Mouse (Mus musculus): ENCODE results near the gene Zfp143. TPM values are rescaled to one million over a fixed set of nuclear protein-coding genes. Genes with fewer than 3 reads are reported as not detected.

Gene Zfp143
- total and polyA plus RNA-seq, 3 experiments, result 13.9 to 15.7 TPM; not detected in 1

- DNase-seq (ENCODE audit: low read depth, low spot score), result peak; percentile 74
- no peaks in the 10 kb centered on the region for H3K27me3 ChIP-seq (ENCODE audit: control insufficient read depth in 1 of 2, insufficient read depth in 2 of 2, low read length in 2 of 2)
- H3K9ac ChIP-seq (ENCODE audit: control insufficient read depth, low read depth, low read length, poor library complexity, severe bottlenecking), result peak overlapping the region; percentile 61
- peaks cover 4 to 16% of the 10 kb centered on the region in 2 experiments for H3K4me1 ChIP-seq (ENCODE audit: control insufficient read depth in 1 of 2, insufficient read depth in 2 of 2, low read length in 2 of 2)
- H3K79me2 ChIP-seq (ENCODE audit: control insufficient read depth, insufficient read depth, low read length, poor library complexity), result peaks cover 34% of the 10 kb centered on the region
- H3K36me3 ChIP-seq (ENCODE audit: control insufficient read depth in 1 of 2, insufficient read depth in 2 of 2, low read length in 2 of 2), result peaks cover 4 to 21% of the 10 kb centered on the region in 2 experiments; a peak in 3 of 4 replicates
- no peaks in the 10 kb centered on the region for H3K9me3 ChIP-seq (replicated peaks; ENCODE audit: insufficient read depth, low read length)
- TF ChIP-seq ZNF384 (IDR thresholded peaks at IDR 0.05; ENCODE audit: low read depth, low read length) (peak; percentile 77), MXI1 (IDR thresholded peaks at IDR 0.05; ENCODE audit: low read depth, low read length) (peak; percentile 98), BHLHE40 (IDR thresholded peaks at IDR 0.05; ENCODE audit: borderline replicate concordance, low read depth, low read length) (peak; percentile 74; the same call in 1 of the 2 replicates), HCFC1 (IDR thresholded peaks at IDR 0.05; ENCODE audit: low read depth, low read length) (0 out of 2 replicates have a peak, but pooled peaks have one; percentile 19), CHD1 (IDR thresholded peaks at IDR 0.05; ENCODE audit: low read depth, low read length) (no peak), ELF1 (IDR thresholded peaks at IDR 0.05; ENCODE audit: low read depth, low read length) (0 out of 2 replicates have a peak, but pooled peaks have one; percentile 5), MYC (IDR thresholded peaks at IDR 0.05; ENCODE audit: low read depth, low read length) (0 out of 2 replicates have a peak, but pooled peaks have one; percentile 37), ETS1 (IDR thresholded peaks at IDR 0.05; ENCODE audit: low read depth, low read length) (peak; percentile 36; the same call in 1 of the 2 replicates), TBP (IDR thresholded peaks at IDR 0.05; ENCODE audit: low read depth, low read length) (no peak), ZMIZ1 (IDR thresholded peaks at IDR 0.05; ENCODE audit: low read depth, low read length) (peak; percentile 59; the same call in 1 of the 2 replicates), USF1 (IDR thresholded peaks at IDR 0.05; ENCODE audit: low read depth, low read length) (peak; percentile 31; the same call in 1 of the 2 replicates), SIN3A (IDR thresholded peaks at IDR 0.05; ENCODE audit: low read length) (peak; percentile 98), MYB (IDR thresholded peaks at IDR 0.05; ENCODE audit: low read depth, low read length) (no peak), NELFE (IDR thresholded peaks at IDR 0.05; ENCODE audit: low read depth, low read length) (0 out of 2 replicates have a peak, but pooled peaks have one; percentile 24), MAX (IDR thresholded peaks at IDR 0.05; ENCODE audit: low read length) (peak; percentile 98)
- peak overlapping the region; percentile 74 to 99 for H3K4me3 ChIP-seq (ENCODE audit: control insufficient read depth in 1 of 2, insufficient read depth in 1 of 2, low read depth in 2 of 2, low read length in 2 of 2)
- no peak overlapping the region for H3K27ac ChIP-seq (ENCODE audit: control insufficient read depth, low read depth, low read length)
Measured at GRCm38 (mm10) chr7:110121162-110121515, 60.1 kb downstream of the Zfp143 start.

DNA sequence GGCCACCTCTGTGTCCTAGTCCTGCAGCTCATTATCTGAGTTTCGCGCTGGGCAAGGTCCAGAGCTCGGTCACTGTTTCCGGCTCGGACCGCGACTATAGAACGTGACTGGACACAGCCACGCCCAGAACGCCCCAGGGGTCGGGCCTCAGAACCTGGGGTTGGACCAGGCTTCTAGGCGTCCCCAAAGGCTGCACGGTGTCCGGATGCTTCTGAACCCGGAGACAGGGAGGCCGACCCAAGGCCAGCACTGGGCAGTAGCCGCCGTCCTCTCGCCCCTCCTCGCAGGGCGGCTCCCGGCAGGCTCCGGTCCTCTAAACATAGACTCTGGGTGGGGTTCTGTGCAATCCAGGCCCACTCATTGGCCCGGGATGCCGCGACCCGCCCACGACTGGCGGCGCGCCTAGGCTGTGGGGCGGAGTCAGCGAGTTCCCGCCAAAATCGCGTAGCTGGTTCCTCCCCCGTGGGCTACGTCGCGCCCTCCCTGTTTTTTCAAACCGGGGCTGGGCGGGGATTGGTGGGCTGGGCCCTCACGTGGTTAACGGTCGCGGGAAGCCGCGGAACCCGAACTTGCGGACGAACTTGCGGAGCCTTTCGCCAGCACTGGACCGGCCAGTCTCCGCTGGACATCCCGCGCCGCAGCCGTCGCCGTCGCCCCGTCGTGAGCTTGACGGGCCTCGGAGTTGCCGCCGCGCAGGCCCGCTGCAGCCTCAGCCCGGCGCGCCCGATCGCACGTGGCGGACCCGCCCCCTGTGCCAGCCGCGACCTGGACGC, 60.7 kb downstream of the Zfp143 start, which contains the start of gene Wee1:
TSS of gene Wee1 (plus strand) at position 531 of the 773 bp plus-strand sequence.
- H3K27ac ChIP-seq (ENCODE audit: control insufficient read depth, low read depth, low read length), result peak within 1 kb of the TSS; percentile 88
- peaks cover 8 to 21% of the 10 kb centered on the region in 2 experiments for H3K36me3 ChIP-seq (ENCODE audit: control insufficient read depth in 1 of 2, insufficient read depth in 2 of 2, low read length in 2 of 2)
- H3K27me3 ChIP-seq (ENCODE audit: control insufficient read depth in 1 of 2, insufficient read depth in 2 of 2, low read length in 2 of 2), result no peaks in the 10 kb centered on the region
- H3K4me3 ChIP-seq (ENCODE audit: control insufficient read depth in 1 of 2, insufficient read depth in 1 of 2, low read depth in 2 of 2, low read length in 2 of 2), result peak within 1 kb of the TSS; percentile 99
- peak within 1 kb of the TSS; percentile 98 for H3K9ac ChIP-seq (ENCODE audit: control insufficient read depth, low read depth, low read length, poor library complexity, severe bottlenecking)
- peaks cover 38% of the 10 kb centered on the region for H3K79me2 ChIP-seq (ENCODE audit: control insufficient read depth, insufficient read depth, low read length, poor library complexity)
- peaks cover 4 to 16% of the 10 kb centered on the region in 2 experiments for H3K4me1 ChIP-seq (ENCODE audit: control insufficient read depth in 1 of 2, insufficient read depth in 2 of 2, low read length in 2 of 2)
- no peaks in the 10 kb centered on the region for H3K9me3 ChIP-seq (replicated peaks; ENCODE audit: insufficient read depth, low read length)
- peak; percentile 98 for DNase-seq (ENCODE audit: low read depth, low spot score)
- TF ChIP-seq ZMIZ1 (IDR thresholded peaks at IDR 0.05; ENCODE audit: low read depth, low read length), result 0 out of 2 replicates have a peak, but pooled peaks have one; percentile 49
- peak; percentile 83 for TF ChIP-seq ZNF384 (IDR thresholded peaks at IDR 0.05; ENCODE audit: low read depth, low read length)
- TF ChIP-seq MAX (IDR thresholded peaks at IDR 0.05; ENCODE audit: low read length), result peak; percentile 90
- no peak for TF ChIP-seq GABPA (IDR thresholded peaks at IDR 0.05; ENCODE audit: low read depth, low read length)
- TF ChIP-seq MEF2A (IDR thresholded peaks at IDR 0.05; ENCODE audit: extremely low read depth, insufficient replicate concordance, low read depth, low read length, poor library complexity, severe bottlenecking), result no peak
- TF ChIP-seq USF1 (IDR thresholded peaks at IDR 0.05; ENCODE audit: low read depth, low read length), result peak; percentile 99
- TF ChIP-seq ELF1 (IDR thresholded peaks at IDR 0.05; ENCODE audit: low read depth, low read length), result 0 out of 2 replicates have a peak, but pooled peaks have one; percentile 4
- peak; percentile 80; the same call in 1 of the 2 replicates for TF ChIP-seq E2F4 (IDR thresholded peaks at IDR 0.05; ENCODE audit: borderline replicate concordance, low read depth, low read length)
- peak in 1 of 2 experiments; percentile 65; a peak in 2 of 4 replicates for TF ChIP-seq POLR2A (IDR thresholded peaks at IDR 0.05; ENCODE audit: control insufficient read depth in 1 of 2, insufficient read depth in 1 of 2, low read depth in 1 of 2, low read length in 2 of 2, poor library complexity in 1 of 2)
- no peak for TF ChIP-seq JUND (IDR thresholded peaks at IDR 0.05; ENCODE audit: low read depth, low read length)
- TF ChIP-seq KAT2A (conservative IDR thresholded peaks at IDR 0.05; ENCODE audit: low read depth, low read length), result no peak; the same call in 1 of the 2 replicates
- TF ChIP-seq HCFC1 (IDR thresholded peaks at IDR 0.05; ENCODE audit: low read depth, low read length), result peak; percentile 62; the same call in 1 of the 2 replicates
- TF ChIP-seq MXI1 (IDR thresholded peaks at IDR 0.05; ENCODE audit: low read depth, low read length), result peak; percentile 98
- TF ChIP-seq RAD21 (IDR thresholded peaks at IDR 0.05; ENCODE audit: low read depth, low read length), result no peak
- TF ChIP-seq MYC (IDR thresholded peaks at IDR 0.05; ENCODE audit: low read depth, low read length), result peak; percentile 73; the same call in 1 of the 2 replicates
- no peak for TF ChIP-seq TCF12 (IDR thresholded peaks at IDR 0.05; ENCODE audit: low read depth, low read length)
- no peak for TF ChIP-seq NRF1 (IDR thresholded peaks at IDR 0.05; ENCODE audit: insufficient read depth, low read depth, low read length, poor library complexity, severe bottlenecking)
- peak; percentile 30 to 82; a peak in 3 of 4 replicates for TF ChIP-seq USF2 (IDR thresholded peaks at IDR 0.05; ENCODE audit: borderline replicate concordance in 1 of 2, insufficient read depth in 1 of 2, low read depth in 1 of 2, low read length in 2 of 2)
- peak; percentile 64 for TF ChIP-seq NELFE (IDR thresholded peaks at IDR 0.05; ENCODE audit: low read depth, low read length)
- no peak for TF ChIP-seq RCOR1 (IDR thresholded peaks at IDR 0.05; ENCODE audit: low read depth, low read length)
